Mouse (Mus musculus) G1E (cell line): ENCODE results near the gene Ddah1. TPM values are rescaled to one million over a fixed set of nuclear protein-coding genes. Genes with fewer than 3 reads are reported as not detected.

ENCODE experiments used
- ATAC-seq: 2 replicates; pipeline ENCODE4 v1.8.0; 2016; ENCODE audit warnings: mild to moderate bottlenecking; ENCODE audit not compliant: insufficient number of reproducible peaks, poor library complexity, low FRiP score, severe bottlenecking; ENCODE audit errors: extremely low read depth
- DNase-seq: peaks from one replicate; pipeline ENCODE4 v3.0.0; 2012; ENCODE audit warnings: low spot score
- H3K27me3 ChIP-seq: 2 replicates; pipeline ENCODE4 v1.6.1; 2012; ENCODE audit warnings: mild to moderate bottlenecking, low read length, inconsistent platforms; ENCODE audit not compliant: insufficient read depth
- H3K36me3 ChIP-seq: replicated peaks from 2 replicates; pipeline ENCODE3; 2012; ENCODE audit warnings: mild to moderate bottlenecking, inconsistent platforms
- H3K4me1 ChIP-seq: 2 replicates; pipeline ENCODE4 v1.6.1; 2012; ENCODE audit warnings: low read depth, low read length, inconsistent platforms, mixed read lengths; ENCODE audit not compliant: insufficient read depth
- H3K4me3 ChIP-seq: 2 replicates; pipeline ENCODE4 v1.5.1; 2012; ENCODE audit warnings: low read depth, mild to moderate bottlenecking, inconsistent platforms, low read length, moderate library complexity, mixed read lengths
- H3K9me3 ChIP-seq: replicated peaks from 2 replicates; pipeline ENCODE4 v1.6.1; 2012; ENCODE audit warnings: inconsistent platforms
- CTCF ChIP-seq: IDR thresholded peaks from 2 replicates; pipeline ENCODE4 v1.5.1; 2012; ENCODE audit warnings: low read depth, low read length, inconsistent platforms, mixed read lengths
- GATA1 ChIP-seq: IDR thresholded peaks from 2 replicates; pipeline ENCODE4 v1.6.1; 2012; ENCODE audit warnings: borderline replicate concordance, low read length, inconsistent platforms, mixed read lengths
- GATA2 ChIP-seq: IDR thresholded peaks from 2 replicates; pipeline ENCODE4 v1.6.1; 2012; ENCODE audit warnings: low read depth, low read length, inconsistent platforms, borderline replicate concordance
- POLR2AphosphoS5 ChIP-seq: IDR thresholded peaks from 2 replicates; pipeline ENCODE4 v1.6.1; 2012; ENCODE audit warnings: low read depth, low read length, inconsistent platforms; ENCODE audit not compliant: insufficient replicate concordance
- TAL1 ChIP-seq: conservative IDR thresholded peaks from 2 replicates; pipeline ENCODE4 v1.6.1; 2012; ENCODE audit warnings: low read depth, low read length, inconsistent platforms, mixed read lengths
- polyA plus RNA-seq: library from polyadenylated mRNA; stranded (reverse); fragments of >175 nt; gene quantifications from 2 replicates; pipeline ENCODE4 v1.2.3, GENCODE M21; 2012
- total RNA-seq, 2 experiments: library from RNA; stranded (forward) in 1 of 2; stranded (reverse) in 1 of 2; fragments of 200-1000 nt in 1 of 2; fragments of >200 nt in 1 of 2; fragmentation: Nextera tagmentation in 1 of 2; gene quantifications; 2 replicates each; pipeline ENCODE4 v1.2.3; 2014 to 2017

Gene Ddah1
- total and polyA plus RNA-seq, 3 experiments, result 0.16 TPM; not detected in 2

DNA sequence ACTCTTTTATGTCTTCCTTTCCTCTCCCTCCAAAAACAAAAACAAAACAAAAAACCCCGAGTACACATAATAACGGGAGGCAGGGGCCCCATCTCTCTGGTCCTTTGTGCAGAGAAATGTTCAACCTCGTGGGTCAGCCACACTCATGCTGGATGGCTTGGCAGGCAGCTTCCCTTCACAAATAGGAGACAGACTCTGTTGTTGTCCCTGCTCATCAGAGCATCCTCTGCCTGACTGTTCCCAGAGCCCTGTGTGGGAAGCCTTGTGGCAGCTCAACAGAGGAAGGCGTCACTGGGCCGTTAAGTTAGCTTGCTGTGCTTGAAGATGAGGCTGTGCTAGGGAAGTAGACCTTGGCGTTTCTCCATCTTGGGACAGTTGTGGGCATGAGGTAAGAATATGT is 58.8 kb downstream of the Ddah1 start:
- DNase-seq (no peak), ATAC-seq (no peak)
- no peaks in the 10 kb centered on the region for H3K36me3 ChIP-seq
- H3K4me1 ChIP-seq, result no peaks in the 10 kb centered on the region
- TF ChIP-seq TAL1, result no peak
- no peak for TF ChIP-seq CTCF
- no peak for TF ChIP-seq GATA2
- TF ChIP-seq GATA1, result no peak
- no peak for TF ChIP-seq POLR2AphosphoS5
- peaks cover 11% of the 10 kb centered on the region for H3K9me3 ChIP-seq
- no peaks in the 10 kb centered on the region for H3K27me3 ChIP-seq
- H3K4me3 ChIP-seq, result no peak overlapping the region

DNA sequence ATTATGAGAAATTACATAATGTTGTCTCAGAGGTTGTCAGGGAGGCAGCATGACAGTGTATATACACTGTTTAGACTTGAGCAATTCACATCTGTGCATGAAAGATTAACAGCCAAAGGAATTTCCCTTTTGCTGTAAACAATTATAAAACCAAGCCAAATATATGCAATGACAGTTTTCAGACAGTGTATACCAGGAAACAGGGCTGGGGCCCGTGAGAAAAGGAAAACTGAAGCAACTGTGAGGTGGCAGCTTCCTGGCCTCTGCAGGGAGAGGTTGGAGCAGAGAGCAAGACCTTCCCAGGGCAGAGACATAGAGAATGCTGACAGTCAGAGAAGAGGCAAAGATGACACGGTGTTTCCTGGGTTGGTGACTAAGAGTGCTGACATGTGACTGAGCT is 62.0 kb downstream of the Ddah1 start:
- DNase-seq (no peak), ATAC-seq (no peak)
- Histone ChIP-seq H3K9me3 (peaks cover 10% of the 10 kb centered on the region), H3K27me3 (no peaks in the 10 kb centered on the region), H3K4me1 (no peaks in the 10 kb centered on the region), H3K36me3 (no peaks in the 10 kb centered on the region), H3K4me3 (no peak overlapping the region)
- no peak for TF ChIP-seq CTCF
- TF ChIP-seq GATA1, result no peak
- TF ChIP-seq POLR2AphosphoS5, result no peak
- no peak for TF ChIP-seq GATA2
- no peak for TF ChIP-seq TAL1

DNA sequence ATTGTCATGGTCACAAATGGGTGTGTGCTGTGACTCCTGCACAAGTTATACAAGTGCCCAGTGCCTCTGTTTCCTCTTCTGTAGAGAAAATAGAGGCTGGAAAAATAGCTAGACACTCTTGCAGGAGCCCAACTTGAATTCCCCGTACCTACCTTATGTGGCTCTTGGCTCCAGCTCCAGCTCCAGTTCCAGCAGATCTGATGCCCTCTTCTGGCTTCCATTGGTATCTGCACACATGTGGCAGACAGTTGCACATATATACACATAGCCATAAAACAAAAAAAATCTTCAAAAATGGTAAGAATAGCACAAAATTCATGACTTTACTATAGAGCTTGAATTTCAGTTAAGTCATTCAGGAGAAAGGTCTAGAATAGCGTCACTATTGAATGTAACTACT is 62.5 kb downstream of the Ddah1 start:
- H3K9me3 ChIP-seq, result peaks cover 7% of the 10 kb centered on the region
- H3K4me3 ChIP-seq, result no peak overlapping the region
- TF ChIP-seq GATA1 (no peak), GATA2 (no peak), CTCF (no peak)
- no peak for ATAC-seq
- H3K36me3 ChIP-seq, result no peaks in the 10 kb centered on the region
- no peaks in the 10 kb centered on the region for H3K27me3 ChIP-seq
- DNase-seq, result no peak
- no peaks in the 10 kb centered on the region for H3K4me1 ChIP-seq

GRCm38 (mm10) chr3:145822201-145822600 is 63.7 kb downstream of the Ddah1 start:
- no peaks in the 10 kb centered on the region for H3K27me3 ChIP-seq
- ATAC-seq (no peak), DNase-seq (no peak)
- TF ChIP-seq POLR2AphosphoS5 (no peak), GATA2 (no peak), GATA1 (no peak), TAL1 (no peak), CTCF (no peak)
- no peaks in the 10 kb centered on the region for H3K36me3 ChIP-seq
- H3K9me3 ChIP-seq, result peaks cover 4% of the 10 kb centered on the region; the same call in 1 of the 2 replicates
- no peaks in the 10 kb centered on the region for H3K4me1 ChIP-seq
- H3K4me3 ChIP-seq, result no peak overlapping the region

- H3K27me3 ChIP-seq, result no peaks in the 10 kb centered on the region
- ATAC-seq, result no peak
Observed at GRCm38 (mm10) chr3:145823661-145824060, 65.2 kb downstream of the Ddah1 start.

GRCm38 (mm10) chr3:145825416-145826055 is 67.1 kb downstream of the Ddah1 start:
- peaks cover 5% of the 10 kb centered on the region for H3K9me3 ChIP-seq
- H3K4me1 ChIP-seq, result no peaks in the 10 kb centered on the region
- DNase-seq (no peak), ATAC-seq (no peak)
- no peaks in the 10 kb centered on the region for H3K36me3 ChIP-seq
- no peaks in the 10 kb centered on the region for H3K27me3 ChIP-seq
- H3K4me3 ChIP-seq, result no peak overlapping the region
- TF ChIP-seq GATA2 (no peak), POLR2AphosphoS5 (no peak), TAL1 (no peak), CTCF (no peak), GATA1 (no peak)

More at GRCm38 (mm10) chr3:145823661-145824060, 65.2 kb downstream of the Ddah1 start:
- Histone ChIP-seq H3K36me3 (no peaks in the 10 kb centered on the region), H3K4me3 (no peak overlapping the region), H3K4me1 (no peaks in the 10 kb centered on the region), H3K9me3 (peaks cover 6% of the 10 kb centered on the region)
- DNase-seq, result no peak
- TF ChIP-seq CTCF, result no peak
- no peak for TF ChIP-seq GATA2
- no peak for TF ChIP-seq GATA1
- no peak for TF ChIP-seq POLR2AphosphoS5
- no peak for TF ChIP-seq TAL1
